Mouse (Mus musculus) midbrain, embryonic 14.5 days (tissue): ENCODE data around the gene Arpc4. TPM values are rescaled to one million over a fixed set of nuclear protein-coding genes. Genes with fewer than 3 reads are reported as not detected.

ENCODE experiments used
- ATAC-seq: fragments of 200-750 bp; cut with Nextera tagmentation; 2 replicates; pipeline ENCODE4 v1.8.0; 2017; ENCODE audit warnings: moderate number of reproducible peaks, moderate library complexity; ENCODE audit not compliant: low FRiP score, low TSS enrichment
- DNase-seq: peaks from one replicate; pipeline ENCODE4 v3.0.0-alpha.2; 2015
- H3K27ac ChIP-seq: fragments of 300-500 bp; sonication (generic); replicated peaks from 2 replicates; pipeline ENCODE4 v1.5.1; 2014; ENCODE audit warnings: mild to moderate bottlenecking, low read depth, low read length, moderate library complexity
- H3K27me3 ChIP-seq: fragments of 300-500 bp; sonication (generic); 2 replicates; pipeline ENCODE4 v1.6.1; 2014; ENCODE audit warnings: low read length, control low read depth, mixed read lengths; ENCODE audit not compliant: control insufficient read depth, insufficient read depth
- H3K36me3 ChIP-seq: fragments of 300-500 bp; sonication (generic); 2 replicates; pipeline ENCODE4 v1.6.1; 2014; ENCODE audit warnings: low read length, control low read depth; ENCODE audit not compliant: control insufficient read depth, insufficient read depth
- H3K4me1 ChIP-seq: fragments of 300-500 bp; sonication (generic); 2 replicates; pipeline ENCODE4 v1.6.1; 2014; ENCODE audit warnings: mild to moderate bottlenecking, antibody characterized with exemption, low read length, control low read depth; ENCODE audit not compliant: control insufficient read depth, insufficient read depth
- H3K4me2 ChIP-seq: fragments of 300-500 bp; sonication (generic); 2 replicates; pipeline ENCODE4 v1.6.1; 2014; ENCODE audit warnings: mild to moderate bottlenecking, low read length, moderate library complexity
- H3K4me3 ChIP-seq: fragments of 300-500 bp; sonication (generic); replicated peaks from 2 replicates; pipeline ENCODE4 v1.5.1; 2014; ENCODE audit warnings: low read depth, low read length
- H3K9ac ChIP-seq: fragments of 300-500 bp; sonication (generic); replicated peaks from 2 replicates; pipeline ENCODE4 v1.6.1; 2014; ENCODE audit warnings: mild to moderate bottlenecking, low read length, moderate library complexity
- H3K9me3 ChIP-seq: fragments of 300-500 bp; sonication (generic); 2 replicates; pipeline ENCODE4 v1.6.1; 2016; ENCODE audit warnings: low read length, control low read depth, mixed read lengths; ENCODE audit not compliant: control insufficient read depth
- WGBS: fragments of 180-500 bp; shearing (Covaris S2); extraction: QIAGEN DNeasy Blood & Tissue Kit; methylation state at CpG from one replicate; pipeline ENCODE4 v1.1.7; 2014; 5-methylcytosine and 5-hydroxymethylcytosine counted together
- microRNA-seq: library from miRNA; unstranded; fragments of <30 nt; microRNA quantifications from one replicate; pipeline ENCODE4, GENCODE M21; 2016
- polyA plus RNA-seq: library from polyadenylated mRNA; unstranded; fragments of >200 nt; fragmentation: Nextera tagmentation; extraction: Ambion mirVana; gene quantifications from 2 replicates; pipeline ENCODE4 v1.2.1, GENCODE M21; 2014

Arpc4 gene
- polyA plus RNA-seq, 1 experiment from 2014 or later = 234 TPM

DNA sequence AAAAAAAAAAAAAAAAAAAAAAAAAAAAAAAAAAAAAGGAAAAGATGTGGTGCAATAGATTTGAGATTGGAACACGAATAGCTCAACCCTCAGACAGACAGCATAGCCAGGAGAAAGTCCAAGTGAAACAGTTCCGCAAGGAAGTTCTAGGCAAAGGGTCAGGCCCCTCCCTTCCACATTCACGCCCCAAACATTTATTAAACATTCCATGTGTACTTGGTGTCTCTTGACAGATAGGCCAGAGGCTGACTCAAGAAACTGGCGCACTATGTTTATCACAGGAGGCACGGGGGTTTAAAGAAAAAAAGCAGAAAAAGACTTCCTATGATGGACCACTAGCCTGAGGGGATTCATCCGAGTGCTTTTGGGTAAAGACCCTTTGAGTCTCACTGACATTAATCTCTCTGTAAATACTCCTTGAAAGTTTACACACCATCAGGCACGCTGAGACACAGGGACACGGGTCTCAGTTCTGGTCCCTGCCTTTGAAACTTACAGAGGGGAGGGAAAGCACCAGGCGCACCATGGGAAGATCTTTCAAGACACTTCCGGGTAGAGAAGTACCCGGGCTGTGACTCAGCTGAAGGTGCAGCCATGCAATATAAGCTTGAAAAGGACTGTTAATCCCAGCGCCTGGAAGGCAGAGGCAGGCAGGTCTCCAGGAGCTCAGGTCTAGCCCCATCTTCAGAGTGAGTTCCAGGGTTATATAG is 61.0 kb downstream of the Arpc4 start:
- Histone ChIP-seq H3K4me1 (peaks cover 7% of the 10 kb centered on the region), H3K27ac (no peak overlapping the region), H3K4me3 (no peak overlapping the region), H3K36me3 (no peaks in the 10 kb centered on the region), H3K27me3 (no peaks in the 10 kb centered on the region), H3K4me2 (no peak overlapping the region), H3K9ac (no peak overlapping the region), H3K9me3 (no peaks in the 10 kb centered on the region)
- ATAC-seq = no peak
- WGBS = 65% methylated on average over 12 of the region's 12 CpGs
- DNase-seq = no peak

Small RNAs within 50 kb of the gene (microRNA-seq; reads per million reads assigned to microRNA genes)
- not detected for gene Gm24387

Other genes starting within 250 kb of the Arpc4 start
- 21.7 and 31.3 TPM in 2 replicates for gene Lhfpl4, start 182.7 kb upstream of the Arpc4 start, polyA plus RNA-seq
- 38.6 and 40.4 TPM in 2 replicates for gene Mtmr14, start 140.3 kb upstream of the Arpc4 start, polyA plus RNA-seq
- gene Cpne9, start 95.8 kb upstream of the Arpc4 start, polyA plus RNA-seq = 4.7 and 5.5 TPM in 2 replicates
- 15.6 and 22.8 TPM in 2 replicates for gene Brpf1, start 71.0 kb upstream of the Arpc4 start, polyA plus RNA-seq
- gene Ogg1, start 51.1 kb upstream of the Arpc4 start, polyA plus RNA-seq = 9.2 and 9.8 TPM in 2 replicates
- 101 and 108 TPM in 2 replicates for gene Camk1, start 34.1 kb upstream of the Arpc4 start, polyA plus RNA-seq
- 72.2 and 81.9 TPM in 2 replicates for gene Tada3, start 232 bp upstream of the Arpc4 start, polyA plus RNA-seq
- gene Ttll3, start 11.1 kb downstream of the Arpc4 start, polyA plus RNA-seq = 7.3 and 7.8 TPM in 2 replicates
- gene Rpusd3, start 41.2 kb downstream of the Arpc4 start, polyA plus RNA-seq = 20.7 and 24.6 TPM in 2 replicates
- gene Cidec, start 57.6 kb downstream of the Arpc4 start, polyA plus RNA-seq = not detected in 2 replicates
- 86.1 and 96.9 TPM in 2 replicates for gene Jagn1, start 64.5 kb downstream of the Arpc4 start, polyA plus RNA-seq
- gene Il17re, start 80.4 kb downstream of the Arpc4 start, polyA plus RNA-seq = 0.09 TPM in 1 of 2 replicates, not detected in the other
- 0.77 and 0.93 TPM in 2 replicates for gene Il17rc, start 93.3 kb downstream of the Arpc4 start, polyA plus RNA-seq
- 49.7 and 51.1 TPM in 2 replicates for gene Creld1, start 105.2 kb downstream of the Arpc4 start, polyA plus RNA-seq
- gene Prrt3, start 123.8 kb downstream of the Arpc4 start, polyA plus RNA-seq = 8.2 and 10.6 TPM in 2 replicates
- 91.9 and 100 TPM in 2 replicates for gene Emc3, start 153.5 kb downstream of the Arpc4 start, polyA plus RNA-seq
- 2.1 and 3.7 TPM in 2 replicates for gene Fancd2, start 153.6 kb downstream of the Arpc4 start, polyA plus RNA-seq
- not detected in 2 replicates for gene Fancd2os, start 222.6 kb downstream of the Arpc4 start, polyA plus RNA-seq
- 258 and 280 TPM in 2 replicates for gene Brk1, start 226.7 kb downstream of the Arpc4 start, polyA plus RNA-seq
- gene Vhl, start 245.8 kb downstream of the Arpc4 start, polyA plus RNA-seq = 74.8 and 85.2 TPM in 2 replicates